Mouse (Mus musculus) naive thymus-derived CD4-positive, alpha-beta T cell, adult 2 months (primary cell): ENCODE results near the gene Tubb3.
"Not testable (repeated sequence)": the region's sequence is repeated elsewhere in the genome, so short reads cannot be mapped to it uniquely, and the experiment has no call there.

Experiments
- DNase-seq: peaks from one replicate; pipeline ENCODE4 v3.0.0-alpha.2; 2011; ENCODE audit warnings: low read depth

Gene Tubb3

DNA sequence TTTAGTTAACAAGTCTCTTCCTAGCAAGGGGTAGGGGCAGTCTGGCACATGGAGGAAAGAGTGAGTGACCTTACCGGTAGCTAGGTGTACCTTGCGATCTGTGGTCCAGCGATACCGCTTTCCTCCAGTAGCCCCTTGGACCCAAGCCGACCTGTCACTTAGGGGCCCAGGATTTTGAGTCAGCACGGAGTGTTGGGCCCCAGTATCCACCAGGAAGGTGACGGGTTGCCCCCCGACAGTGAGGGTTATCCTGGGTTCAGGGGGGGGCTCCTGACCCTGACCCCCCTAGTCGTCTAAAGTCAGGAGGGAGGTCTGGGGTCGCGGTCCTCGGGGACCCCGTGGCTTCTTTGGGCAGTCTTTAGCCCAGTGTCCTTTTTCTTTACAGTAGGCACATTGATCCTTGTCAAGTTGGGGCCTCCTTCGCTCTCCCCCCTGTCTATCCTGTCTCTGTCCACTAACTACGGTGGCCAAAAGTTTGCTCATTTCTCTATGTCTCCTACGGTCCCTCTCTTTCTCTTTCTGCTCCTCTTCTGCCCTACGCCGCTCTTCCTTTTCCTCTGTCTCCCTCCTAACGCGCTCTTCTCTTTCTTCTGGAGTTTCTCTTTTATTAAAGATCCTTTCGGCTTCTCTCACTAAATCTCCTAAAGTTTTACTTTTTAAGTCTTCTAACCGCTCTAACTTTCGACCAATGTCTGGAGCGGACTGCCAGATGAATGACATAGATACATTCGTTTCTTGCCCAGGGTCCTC, 20.6 kb downstream of the Tubb3 start:
- no peak for DNase-seq

- DNase-seq = no peak
Measured at GRCm38 (mm10) chr8:123432381-123432780, 21.2 kb downstream of the Tubb3 start.

DNA sequence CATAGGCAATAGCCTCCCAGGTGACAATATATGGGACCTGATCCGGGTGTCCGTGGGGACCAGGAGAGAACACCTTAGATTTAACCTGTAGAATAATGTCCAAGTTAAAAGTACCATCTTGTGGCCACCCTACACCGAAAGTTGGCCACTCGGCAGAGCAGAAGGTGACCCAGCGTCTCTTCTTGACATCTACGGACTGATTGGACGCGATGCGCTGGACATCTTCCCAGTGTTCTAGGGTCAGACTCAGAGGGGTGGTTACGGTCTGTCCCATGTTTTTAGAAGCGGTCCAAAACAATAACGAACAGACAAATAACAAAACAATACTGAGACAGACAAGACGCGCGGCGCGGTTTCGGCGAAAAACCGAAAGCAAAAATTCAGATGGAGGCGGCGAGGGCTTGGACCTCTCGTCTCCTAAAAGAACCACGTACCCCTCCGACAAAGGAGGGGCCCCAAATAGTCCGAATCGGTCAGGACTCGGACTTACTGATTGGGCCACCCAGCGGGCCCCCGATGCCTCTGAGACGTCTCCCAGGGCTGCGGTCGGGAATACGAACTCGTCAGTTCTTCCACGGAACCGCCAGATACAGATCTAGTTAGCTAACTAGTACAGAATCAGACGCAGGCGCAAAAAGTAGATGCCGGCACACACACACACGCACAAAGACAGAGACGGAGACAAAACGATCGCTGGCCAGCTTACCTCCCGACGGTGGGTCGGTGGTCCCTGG, 22.2 kb downstream of the Tubb3 start:
- DNase-seq = not testable (repeated sequence)

DNA sequence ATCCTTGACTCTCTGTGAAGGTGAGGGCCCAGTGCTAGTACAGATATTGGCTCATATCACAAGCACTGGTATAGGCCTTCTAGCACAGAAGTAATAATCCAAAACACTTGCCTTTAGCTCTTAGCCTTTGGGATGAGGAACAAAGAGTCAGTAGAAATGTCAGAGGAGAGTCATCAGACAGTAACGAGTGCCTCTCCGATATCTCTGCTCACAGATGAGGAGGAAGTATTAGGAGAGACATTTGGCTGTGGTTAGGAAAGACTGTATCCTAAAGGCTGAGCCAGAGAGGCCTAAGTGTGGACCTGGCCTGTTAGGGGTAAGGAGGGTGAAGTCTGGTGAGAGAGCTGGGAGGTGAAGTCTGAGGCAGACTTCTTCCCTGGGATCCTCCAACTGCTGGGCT, 30.6 kb downstream of the Tubb3 start:
- DNase-seq = no peak

GRCm38 (mm10) chr8:123442351-123442750, 31.1 kb downstream of the Tubb3 start:
- DNase-seq = no peak

DNA sequence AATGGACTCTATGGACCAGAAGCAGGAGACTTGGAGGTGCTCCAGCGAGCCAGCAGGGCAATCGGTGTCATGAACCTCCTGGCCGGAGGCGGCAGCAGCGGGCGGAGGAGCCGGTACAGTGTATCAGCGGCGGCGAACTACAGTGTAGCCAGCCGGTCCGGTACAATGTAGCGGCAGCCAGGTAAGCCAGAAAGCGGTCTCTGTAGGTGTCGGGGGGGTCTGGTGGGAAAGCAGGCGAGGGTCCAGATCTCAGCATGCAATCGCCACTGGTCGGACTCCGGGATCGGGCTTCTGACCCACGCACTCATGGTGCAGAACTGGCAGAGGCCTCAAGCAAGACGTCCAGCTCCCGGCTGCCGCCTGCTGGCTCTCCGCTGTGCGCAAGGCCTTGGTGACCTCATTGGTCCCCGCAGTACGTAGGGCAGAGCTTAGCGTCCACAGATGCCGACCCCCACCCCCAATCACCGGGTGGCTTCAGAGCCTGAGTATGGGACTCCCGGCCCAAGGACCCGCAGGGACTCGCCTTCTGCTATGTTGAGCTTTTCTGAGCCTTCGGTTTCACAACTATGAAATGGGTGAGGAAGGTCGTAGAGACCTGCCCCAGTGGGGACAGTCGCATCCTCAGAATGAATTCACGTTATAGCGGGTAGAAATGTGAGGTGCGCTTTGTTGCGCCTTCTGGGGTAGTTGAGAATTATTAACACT, 31.8 kb downstream of the Tubb3 start:
- DNase-seq = peak; percentile 96

DNA sequence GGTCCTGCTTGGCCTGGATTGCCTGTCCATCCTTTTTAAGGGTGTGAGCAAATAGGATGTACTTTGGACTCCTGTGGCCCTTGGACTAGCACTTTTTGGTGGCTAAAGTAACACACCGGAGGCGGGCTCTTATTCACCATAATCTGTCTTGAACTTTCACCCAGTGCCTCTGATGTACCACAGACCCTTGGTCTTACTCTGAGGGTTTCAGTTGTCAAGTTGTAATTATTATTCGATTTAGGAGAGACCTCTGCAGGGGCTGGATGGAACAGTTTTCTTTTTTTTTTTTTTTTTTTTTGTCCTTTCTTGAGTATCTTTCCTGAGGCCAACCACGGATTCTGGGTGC, 32.3 kb downstream of the Tubb3 start:
- DNase-seq = no peak

DNA sequence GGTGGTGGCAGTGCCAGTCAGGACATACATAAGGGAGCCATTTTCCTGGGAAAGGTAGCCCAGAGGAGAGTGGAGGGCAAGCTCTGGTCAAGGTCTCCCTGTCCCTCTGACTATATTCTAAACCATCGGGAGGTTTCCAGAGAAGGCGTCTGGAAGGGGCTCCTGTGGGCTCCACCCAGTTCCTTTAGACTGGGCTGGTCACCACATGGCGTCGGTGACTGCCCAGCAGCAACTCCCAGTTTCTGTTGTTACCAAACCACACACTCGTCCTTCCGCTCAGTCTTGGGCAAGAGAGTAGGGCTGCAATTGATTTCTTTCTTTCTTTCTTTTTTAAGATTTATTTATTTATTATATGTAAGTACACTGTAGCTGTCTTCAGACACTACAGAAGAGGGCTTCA, 32.9 kb downstream of the Tubb3 start:
- no peak for DNase-seq

DNA sequence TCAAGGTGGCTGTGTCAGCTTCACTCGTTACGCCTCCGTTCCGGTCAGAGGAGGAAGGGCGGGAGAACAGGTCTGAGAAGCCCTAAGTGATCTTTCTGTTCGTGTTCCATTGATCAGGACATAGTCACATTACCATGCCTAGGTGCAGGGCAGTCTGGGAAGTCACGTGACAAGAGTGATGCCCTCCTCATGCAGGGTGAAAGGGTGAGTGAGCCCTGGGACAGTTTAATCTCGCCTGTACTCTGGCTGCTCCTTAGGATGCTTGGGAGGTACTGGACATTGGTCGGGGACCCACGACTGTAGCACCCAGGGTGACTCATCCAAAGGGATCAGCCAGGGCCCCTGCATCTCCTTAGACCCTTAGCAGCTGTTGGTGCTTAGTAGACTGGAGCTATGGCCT, 34.8 kb downstream of the Tubb3 start:
- no peak for DNase-seq

GRCm38 (mm10) chr8:123446799-123447198, 35.6 kb downstream of the Tubb3 start:
- DNase-seq = no peak

DNA sequence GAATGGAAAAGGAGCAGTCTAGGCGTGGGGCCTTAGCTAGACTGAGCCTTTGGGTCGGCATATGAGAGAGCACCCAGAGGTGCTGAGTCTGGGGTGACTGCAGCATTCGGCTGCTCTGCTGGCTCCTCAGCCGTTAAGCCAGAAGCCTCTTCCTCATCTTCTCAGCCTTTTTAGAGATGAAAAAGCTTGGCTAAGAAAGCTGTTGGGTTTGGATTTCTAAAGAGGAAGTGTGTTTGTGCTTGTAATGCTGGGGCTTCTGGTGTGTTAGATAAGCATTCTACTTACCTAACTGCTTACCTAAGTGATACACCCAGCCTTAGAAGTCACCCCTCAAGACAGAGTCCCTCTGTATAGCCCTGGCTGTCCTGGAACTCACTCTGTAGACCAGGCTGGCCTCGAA, 39.6 kb downstream of the Tubb3 start:
- DNase-seq = no peak

DNA sequence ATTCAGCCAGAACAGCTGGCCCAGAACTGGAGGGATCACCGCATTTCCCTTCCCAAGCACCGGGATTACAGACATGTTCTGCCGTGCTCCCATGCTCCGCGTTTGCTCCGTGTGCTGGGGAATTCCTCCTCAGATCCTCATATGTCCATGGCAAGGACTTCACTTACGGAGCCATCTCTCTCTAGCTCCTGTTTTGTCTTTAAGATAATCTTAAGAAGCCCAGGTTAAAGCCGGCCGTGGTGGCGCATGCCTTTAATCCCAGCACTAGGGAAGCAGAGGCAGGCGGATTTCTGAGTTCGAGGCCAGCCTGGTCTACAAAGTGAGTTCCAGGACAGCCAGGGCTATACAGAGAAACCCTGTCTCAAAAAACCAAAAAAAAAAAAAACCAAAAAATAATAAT, 40.5 kb downstream of the Tubb3 start:
- DNase-seq = not testable (repeated sequence)

DNA sequence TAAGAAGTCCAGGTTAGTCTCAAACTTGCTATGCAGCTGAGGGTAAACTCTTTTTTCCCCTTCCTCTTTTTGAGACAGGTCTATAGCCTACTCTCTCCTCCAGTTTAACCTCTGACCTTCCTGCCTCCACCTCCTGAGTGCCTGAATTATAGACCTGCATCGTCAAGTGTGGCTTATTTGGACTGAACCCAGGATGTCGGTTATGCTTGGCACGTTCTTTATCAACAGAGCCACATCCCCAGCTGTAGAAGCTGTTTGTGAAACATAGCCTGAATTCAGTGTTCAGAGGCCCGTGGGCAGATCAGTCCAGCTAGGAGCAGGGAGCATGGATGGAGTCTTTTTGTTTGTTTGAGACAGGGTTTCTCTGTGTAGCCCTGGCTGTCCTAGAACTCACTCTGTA, 40.9 kb downstream of the Tubb3 start:
- no peak for DNase-seq

GRCm38 (mm10) chr8:123453291-123453690, 42.1 kb downstream of the Tubb3 start:
- no peak for DNase-seq

DNA sequence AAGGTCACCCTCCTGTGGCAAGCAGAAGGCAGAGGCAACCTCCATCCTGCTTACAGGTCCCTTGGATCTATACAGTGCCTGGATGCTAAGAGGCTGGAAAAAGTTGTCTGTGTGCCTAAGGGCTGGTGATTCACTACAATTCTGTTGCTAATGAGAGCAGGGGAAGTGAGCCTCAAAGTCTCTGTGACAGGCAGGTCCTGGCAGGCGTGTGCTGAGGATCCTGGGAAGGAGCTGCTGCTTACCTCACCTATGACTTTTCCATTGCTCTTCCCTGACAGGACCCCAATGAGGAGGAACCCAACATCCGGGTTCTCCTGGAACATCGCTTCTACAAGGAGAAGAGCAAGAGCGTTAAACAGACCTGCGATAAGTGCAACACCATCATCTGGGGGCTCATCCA, 42.7 kb downstream of the Tubb3 start:
- DNase-seq = no peak

- no peak for DNase-seq
Measured at GRCm38 (mm10) chr8:123454559-123454958, 43.3 kb downstream of the Tubb3 start.

- DNase-seq = no peak
Measured at GRCm38 (mm10) chr8:123463651-123464050, 52.4 kb downstream of the Tubb3 start.

- DNase-seq = no peak
Measured at GRCm38 (mm10) chr8:123467476-123467875, 56.3 kb downstream of the Tubb3 start.
